Mouse (Mus musculus) embryo, embryonic 11.5 days (tissue): ENCODE measurements around the gene Kit.

Experiments used
- DNase-seq: peaks from one replicate; pipeline ENCODE4 v3.0.0-alpha.2; 2012; ENCODE audit warnings: low read depth, low spot score

Gene Kit

DNA sequence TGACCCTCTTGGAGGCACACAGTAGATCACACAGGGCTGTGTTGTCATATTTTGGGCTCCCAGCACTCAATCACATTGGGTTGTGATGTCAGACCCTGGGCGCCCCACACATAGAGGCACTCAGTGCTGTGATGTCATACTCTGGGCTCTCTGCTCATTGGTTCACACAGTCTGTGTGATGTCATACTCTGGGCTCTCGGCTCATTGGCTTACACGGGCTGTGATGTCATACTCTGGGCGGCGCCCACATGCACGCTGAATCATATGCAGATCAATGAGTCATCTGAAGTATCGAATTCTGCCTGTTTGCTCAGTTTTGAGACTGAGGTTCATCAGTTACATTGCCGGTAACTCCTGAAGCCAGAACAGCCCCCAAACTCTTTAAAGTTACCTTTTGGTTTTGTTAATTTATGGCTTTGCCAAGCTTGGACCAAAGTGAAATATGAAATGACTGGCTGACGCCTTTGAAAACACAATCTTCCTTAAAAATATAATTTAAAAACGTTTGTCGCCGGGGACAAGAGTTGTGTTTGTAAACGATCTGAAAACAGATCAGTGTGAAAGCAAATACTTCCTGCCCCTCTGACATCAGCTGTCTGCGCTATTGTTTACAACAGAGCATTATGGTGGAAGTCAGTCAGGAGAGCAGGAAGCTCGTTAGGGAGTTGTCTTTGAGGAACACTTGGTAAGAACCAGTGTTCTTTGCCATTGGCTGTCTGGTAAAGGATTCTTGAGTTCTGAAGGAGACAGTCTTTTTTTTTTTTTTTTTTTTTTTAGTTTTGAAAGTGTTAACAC, 15.0 kb downstream of the Kit start:
- DNase-seq, result no peak

DNA sequence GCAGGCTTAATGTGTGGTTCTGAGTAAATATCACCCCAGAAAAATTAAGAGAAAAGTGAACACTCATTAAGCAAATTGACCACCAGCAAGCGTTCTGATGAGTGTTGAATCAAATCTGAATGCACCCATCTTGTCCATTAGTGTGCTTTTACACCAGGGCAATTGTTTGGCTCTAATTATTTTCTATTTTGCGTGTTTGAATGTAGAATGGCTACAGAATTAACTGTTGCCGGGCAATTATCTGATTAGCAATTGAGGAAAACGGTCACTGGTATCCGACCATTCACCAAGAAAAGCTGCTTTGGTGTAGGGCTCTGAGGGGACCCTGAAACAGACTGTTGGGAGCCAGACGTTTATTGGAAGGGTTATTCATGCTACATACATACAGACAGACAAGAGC, 16.2 kb downstream of the Kit start:
- DNase-seq, result no peak

DNA sequence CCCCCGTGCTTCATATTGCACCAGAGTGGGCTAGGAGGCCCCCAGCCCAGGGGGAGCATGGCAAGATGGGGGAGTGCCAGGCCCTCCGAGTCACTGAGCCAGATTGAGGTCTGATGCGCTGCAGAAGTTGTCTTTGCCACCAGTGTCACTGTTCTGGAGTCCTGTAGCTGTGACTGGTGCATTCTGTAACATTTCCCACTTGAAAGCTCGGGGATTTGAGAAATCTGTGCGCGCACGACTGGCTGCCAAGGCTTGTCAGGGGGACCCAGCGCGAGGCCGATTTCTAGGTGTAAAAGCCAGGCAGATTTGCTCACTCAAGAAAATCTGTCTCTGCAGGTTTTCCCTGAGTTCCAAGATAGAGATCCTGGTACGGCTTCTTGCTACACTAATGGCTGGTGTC, 16.9 kb downstream of the Kit start:
- no peak for DNase-seq

DNA sequence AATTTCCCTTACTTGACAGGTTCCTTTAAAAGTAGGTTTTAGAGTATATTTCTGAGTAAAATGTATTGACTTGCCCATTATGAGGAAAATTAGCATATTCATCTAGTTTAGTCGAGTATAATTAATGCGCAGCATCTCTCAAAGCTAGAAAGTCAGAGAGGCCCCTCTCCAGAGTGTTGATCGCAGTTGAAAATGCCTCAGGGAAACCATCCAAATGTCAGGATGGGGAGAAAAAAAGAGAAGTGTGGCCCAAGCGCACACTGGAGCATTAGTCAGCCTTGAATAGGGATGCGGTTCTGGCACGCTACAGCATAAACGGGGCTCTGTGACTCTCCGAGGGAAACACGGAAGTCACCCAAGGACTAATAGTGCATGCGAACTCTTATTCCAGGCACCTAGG, 20.6 kb downstream of the Kit start:
- no peak for DNase-seq

DNA sequence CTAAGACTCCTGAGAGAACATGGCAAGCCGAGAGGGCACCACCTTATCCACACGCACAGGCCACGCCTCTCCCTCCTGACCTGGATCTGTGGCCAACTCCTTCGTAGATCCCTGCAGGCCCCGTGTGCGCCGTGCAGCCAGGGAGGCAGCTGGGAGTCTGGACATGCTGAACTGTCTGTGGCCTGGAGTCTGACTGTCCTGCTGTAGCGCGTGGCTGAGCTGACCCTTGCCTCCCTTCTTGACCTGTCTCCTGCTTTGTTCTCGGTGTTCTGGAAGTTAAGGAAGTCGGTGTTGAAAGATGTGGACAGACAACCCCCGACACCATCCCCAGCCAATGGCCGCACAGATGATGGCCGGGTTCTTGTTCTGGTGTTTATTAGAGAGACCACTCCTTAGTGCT, 21.5 kb downstream of the Kit start:
- no peak for DNase-seq

DNA sequence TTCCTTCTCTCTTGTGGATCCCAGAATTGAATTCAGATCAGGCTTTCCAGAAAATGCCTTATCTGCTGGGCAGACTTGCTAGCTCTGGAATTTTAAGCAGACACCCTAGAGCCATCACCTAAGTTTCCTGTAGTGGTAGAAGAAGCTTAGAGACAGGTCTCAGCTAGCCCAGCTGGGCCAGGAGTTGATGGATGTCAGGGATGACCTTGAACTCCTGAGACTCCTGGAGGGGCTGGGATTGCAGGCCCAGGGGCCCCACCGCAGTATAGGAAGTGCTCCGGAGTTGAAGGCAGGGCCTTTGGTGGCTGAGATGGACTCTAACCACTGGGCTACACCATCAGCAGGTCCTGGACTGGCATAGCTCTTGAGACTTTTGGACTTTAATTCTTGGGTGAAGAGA, 22.6 kb downstream of the Kit start:
- DNase-seq, result no peak

DNA sequence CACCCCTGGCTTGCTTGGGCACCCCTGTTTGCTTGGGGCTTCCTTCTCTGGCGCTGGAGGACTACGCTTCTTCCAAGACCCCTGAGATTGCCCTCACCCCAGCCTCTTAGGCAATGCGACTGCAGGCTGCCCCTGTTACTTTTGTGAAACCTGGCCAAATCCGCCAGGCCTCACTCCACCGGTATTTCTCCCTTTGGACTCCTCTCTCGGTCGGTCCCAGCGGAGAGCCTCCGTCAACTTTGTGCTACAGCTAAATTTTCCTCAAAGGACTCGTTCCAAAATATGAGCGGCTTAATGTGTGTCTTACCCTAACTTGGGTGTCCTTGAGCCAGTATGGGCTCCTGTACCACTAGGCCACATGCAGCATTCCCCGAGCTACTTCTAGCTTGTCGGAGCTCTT, 23.8 kb downstream of the Kit start:
- DNase-seq, result no peak

DNA sequence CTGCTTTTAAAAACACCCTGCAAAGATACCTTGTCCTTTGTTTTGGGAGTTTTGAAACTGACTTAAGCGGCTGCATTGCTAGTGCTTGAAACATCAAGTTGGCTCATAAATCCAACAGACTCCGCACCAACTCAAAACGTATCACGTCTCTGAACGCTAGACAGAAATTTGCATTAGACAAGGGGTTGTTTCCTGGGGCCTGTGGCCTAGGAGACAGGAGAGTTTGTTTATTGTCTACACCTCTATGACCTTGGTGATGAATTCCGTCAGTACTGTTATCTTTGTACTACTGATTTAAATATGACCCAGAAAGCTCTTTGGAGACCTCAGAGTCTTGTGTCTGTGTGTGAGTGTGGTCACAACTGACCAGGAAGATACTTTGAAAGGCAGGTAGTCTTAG, 25.3 kb downstream of the Kit start:
- no peak for DNase-seq

DNA sequence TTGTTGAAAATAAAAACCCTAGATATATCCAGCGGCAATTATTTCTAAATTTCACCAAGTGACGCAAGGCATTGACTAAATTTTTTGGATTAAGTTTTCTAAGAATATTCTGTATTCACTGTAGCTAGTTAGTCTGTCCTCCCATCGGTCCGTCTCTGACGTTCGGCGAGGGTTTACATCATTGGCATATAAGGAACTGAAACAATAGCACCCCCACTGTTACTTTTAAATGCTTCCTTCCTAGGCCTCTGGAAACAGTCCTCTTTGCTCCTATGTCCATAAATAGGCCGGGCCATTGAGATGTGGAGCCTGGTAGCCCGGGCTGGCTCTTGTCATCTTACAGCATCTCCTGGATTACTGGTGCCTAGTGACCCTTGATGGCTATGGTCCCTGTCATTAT, 29.5 kb downstream of the Kit start:
- DNase-seq, result no peak

DNA sequence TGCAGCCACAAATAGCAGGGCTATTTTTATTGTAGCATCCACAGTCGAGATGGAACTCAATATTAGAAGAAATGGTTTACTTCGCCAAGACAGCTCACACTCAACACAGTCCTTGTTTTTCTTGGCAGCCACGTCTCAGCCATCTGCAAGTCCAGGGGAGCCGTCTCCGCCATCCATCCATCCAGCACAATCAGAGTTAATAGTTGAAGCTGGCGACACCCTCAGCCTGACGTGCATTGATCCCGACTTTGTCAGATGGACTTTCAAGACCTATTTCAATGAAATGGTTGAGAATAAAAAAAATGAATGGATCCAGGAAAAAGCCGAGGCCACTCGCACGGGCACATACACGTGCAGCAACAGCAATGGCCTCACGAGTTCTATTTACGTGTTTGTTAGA, 32.2 kb downstream of the Kit start:
- DNase-seq, result no peak

DNA sequence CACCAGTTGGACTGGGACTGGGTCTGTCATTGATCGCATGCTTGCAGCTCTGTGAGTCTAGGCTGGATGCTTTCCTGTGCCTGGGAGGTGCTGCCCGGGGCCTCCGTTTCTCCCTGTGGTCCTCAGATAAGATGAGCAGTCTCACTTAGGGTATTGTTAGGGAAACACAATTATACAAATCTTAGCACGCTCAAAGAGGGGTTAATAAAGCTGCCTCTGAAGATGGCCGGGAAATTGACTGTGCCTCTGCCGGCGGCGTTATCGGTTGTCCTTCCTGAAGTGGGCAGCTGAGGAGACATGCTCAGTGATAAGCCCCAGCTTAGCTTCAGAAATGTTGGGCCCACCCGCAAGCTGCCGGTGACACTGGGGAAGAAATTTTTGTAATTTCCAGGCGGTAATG, 33.3 kb downstream of the Kit start:
- no peak for DNase-seq

DNA sequence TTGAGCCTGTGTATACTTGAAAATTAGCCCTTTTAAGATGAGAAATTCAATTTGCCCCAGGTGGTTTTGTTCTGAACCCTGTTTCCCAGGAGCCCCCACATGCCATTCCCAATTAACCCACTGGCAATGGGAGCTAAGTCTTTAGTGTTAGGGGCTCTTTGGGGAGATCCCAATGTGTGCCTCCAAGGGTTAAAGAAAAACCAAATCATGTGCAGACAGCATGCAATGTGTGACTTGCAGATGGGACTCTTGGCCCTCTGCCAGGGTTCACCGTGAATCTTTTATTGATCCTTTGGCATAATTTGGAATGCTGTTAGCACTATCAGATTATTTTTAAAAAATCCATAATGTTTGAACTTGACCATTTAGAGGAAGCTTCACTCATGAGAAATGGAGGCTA, 37.7 kb downstream of the Kit start:
- DNase-seq, result no peak

DNA sequence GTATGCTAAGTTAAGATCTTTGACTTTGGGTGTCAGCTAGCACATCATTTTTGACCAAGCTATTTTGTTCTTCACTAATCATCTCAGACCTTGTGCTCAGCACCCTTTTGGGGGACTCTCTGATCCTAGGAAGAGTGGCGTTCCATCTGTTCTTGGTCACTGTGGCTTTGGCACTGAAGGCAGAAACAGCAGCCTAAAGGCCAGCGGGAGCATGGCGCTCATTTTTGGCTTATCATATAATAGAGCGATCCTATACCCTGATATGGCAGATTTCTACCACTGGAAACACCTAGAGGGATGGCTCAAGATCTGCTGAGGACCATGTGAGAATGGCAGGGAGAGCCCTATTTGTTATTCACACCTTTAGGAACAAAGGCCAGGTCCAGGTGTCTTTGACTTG, 38.2 kb downstream of the Kit start:
- DNase-seq, result no peak

DNA sequence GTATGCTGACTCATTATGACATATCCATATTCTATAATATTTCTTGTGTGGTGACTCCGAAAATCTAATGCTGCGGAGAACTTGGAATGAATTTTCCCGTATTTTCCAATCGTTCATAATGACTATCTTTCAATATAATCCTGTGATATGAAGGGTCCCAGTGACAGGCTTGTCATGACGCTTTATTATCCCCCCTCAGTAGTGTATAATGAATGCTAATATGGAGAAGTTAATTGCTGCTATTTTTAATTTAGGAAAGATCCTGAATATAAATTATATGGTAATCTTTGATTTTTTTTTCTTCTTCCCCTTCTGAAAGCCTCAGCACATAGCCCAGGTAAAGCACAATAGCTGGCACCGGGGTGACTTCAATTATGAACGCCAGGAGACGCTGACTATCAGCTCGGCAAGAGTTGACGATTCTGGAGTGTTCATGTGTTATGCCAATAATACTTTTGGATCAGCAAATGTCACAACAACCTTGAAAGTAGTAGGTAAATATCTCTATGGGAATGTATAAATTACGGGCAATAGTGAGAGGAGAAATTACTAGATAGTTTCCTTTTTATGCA, 40.4 kb downstream of the Kit start:
- no peak for DNase-seq

DNA sequence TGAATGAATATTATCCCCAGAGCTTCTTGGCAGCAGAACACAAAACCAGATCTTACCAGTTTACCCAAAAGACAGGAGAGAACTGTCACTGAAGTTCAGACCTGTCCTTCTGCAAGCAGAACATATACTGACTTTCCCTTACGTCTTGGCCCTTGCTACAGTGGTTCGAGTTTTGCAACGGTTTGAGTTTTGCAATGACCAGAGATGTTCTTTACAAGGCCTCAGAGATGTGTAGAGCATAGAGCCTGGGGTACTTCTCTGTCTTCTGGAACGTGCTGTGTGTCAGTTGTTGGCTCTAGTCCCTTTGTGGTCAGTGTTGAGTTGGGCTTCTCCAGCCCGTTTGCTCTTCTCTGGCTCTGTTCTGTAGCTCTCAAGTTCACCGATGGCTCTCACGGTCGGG, 40.9 kb downstream of the Kit start:
- DNase-seq, result no peak

DNA sequence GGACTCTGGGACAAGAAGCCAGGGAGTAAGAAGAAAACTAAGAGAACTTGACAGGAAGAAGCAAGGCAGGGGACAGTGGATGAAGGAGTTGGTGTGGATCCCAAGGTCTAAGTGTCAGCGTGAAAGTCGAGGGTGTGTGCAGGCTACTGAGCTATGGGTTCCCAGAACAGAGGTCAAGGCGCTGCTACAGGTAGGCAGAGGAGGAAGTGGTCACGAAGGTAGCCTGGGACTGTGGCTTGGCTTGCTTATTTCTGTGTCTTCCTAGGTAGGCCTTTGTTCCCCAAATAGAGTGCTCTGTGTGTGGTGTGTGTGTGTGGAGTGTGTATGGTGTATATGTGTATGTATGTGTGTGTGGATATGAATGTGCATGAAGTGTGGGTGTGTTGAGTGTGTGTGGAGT, 47.7 kb downstream of the Kit start:
- DNase-seq, result no peak

DNA sequence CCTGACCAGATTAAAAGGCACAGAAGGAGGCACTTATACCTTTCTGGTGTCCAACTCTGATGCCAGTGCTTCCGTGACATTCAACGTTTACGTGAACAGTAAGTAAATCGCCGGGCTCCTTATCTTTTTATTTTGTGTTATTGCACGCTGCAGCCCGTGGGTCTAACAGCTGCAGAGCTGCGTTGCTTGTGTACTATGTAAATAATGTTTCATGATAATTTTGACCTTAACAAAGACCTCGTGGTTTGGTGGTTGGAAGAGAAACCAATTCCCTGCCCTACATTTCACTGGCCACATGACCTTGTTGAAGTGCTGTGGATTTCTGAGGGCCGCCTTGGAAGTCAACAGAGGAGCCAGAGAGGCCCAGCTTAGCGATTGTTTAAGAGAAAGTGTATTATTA, 48.3 kb downstream of the Kit start:
- no peak for DNase-seq

DNA sequence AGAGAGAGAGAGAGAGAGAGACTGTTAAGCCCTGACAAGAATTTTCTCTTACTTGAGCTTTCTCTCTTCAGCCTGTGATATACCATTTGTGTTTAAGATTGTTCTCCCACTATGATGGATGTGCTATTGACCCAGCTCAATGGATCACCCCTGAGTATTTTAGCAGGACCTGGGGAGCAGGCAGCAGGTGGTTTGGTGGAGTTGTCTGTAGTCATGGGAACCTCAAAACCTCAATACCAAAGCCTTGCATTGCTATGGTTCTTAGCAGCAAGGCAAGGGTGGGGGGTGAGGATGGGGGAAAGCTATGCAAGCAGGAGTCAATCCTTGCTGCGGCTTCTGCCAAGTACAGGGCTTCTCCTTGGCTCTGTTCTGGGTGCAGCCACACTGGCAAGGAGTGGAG, 48.8 kb downstream of the Kit start:
- no peak for DNase-seq

DNA sequence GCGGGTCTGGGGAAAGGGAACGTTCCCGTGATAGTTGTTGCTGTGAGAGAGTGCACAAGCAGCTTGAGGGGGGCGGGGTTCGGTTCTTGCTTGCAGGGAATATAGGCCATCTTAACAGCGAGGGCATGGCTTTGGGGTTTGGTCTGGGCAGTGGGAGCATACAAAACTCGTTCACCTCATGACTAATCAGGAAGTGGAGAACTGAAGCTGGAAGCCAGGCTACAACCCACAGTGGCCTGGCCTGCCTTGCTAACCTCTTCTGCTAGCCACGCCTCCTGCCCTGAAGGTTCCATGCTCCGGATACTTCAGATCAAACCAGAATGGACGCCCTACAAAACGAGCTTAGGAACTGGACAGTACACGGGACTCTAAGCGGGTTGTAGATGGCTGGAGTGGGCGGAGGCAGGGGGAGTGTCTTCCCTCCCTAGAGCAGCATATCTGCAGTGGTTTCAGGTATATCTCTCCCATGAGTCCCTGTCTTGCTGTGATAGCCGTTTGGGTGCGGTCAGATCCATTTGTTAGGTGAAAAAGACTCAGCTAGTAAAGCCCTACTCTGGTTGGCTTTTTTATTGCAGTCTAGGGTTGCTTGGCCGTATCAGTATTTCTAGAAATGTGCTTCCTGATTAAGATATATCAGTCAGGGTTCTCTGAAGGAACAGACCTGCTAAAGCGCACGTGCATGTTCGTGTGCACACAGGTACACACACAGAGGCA, 49.4 kb downstream of the Kit start:
- DNase-seq, result no peak

DNA sequence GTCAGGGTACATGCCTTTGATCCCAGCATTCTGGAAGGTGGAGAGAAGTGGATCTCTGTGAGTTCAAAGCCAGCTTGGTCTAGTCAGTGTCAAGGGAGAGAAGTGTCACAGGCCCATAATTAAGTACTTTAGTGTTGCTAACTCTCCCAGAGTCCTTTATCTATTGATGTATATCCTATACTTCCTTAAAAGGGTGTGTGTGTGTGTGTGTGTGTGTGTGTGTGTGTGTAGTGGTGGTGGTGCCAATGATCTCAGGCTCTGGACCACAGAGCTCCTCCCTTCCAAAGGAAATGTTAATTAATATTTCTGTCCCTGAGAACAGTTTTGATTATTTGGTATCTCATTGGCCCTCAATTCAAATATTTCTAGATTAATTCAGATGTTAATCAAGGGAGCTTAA, 50.3 kb downstream of the Kit start:
- no peak for DNase-seq

DNA sequence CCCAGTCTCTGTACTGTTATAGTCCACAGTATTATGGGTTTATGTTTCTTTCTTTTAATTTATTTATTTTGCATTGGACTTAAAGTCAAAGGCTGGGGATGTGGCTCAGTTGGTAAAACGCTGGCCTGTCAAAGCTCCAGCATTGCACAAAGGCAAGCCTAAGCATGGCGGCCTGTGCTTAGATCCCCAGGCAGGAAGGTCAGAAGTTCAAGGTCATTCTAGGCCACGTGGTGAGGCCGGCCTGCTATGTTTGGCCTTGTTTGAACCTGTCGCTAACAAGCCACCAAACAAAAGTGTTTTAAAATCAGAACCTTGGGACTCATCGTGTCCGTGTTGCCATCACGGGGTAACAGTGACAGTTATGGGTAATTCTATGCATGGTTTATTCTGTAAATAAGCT, 51.6 kb downstream of the Kit start:
- no peak for DNase-seq

DNA sequence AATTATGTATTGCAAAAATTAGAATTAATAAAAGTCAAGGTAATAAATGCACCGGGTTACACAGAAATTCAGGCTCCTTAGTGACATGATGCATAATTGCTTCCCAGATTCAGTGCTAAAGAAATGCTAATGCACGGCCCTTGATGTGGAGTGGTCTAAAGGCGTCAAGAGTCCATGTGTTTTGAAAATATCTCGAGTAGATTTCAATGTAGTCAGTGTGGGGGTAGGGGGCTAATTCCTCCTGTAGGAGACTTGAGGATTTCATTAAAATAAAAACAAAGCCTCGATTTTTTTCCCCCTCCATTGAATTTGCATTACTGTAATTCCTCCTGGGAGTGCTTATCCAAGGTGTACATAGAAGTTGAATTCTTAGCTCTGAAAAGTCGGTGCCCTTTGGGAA, 52.0 kb downstream of the Kit start:
- no peak for DNase-seq

DNA sequence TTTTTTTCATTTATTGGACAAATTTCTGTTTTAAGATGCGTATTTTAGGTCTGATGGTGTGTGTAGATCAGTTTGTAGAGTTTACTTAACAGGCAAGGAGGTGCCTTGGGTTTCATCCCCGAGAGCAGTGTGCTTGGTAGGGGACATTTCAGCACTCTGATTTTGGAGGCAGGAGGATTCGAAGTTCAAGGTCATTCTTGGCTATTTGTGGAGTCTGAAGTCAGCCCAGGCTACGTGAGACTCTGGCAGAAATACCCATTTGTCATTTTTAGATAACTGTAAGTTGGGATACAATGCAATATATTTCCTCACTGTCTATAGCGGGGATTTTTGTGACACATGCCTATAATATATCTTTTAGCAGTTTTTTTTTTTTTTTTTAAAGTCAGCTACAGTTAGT, 57.5 kb downstream of the Kit start:
- DNase-seq, result no peak
